Mouse (Mus musculus): ENCODE measurements around the gene Nfkbia.

DNA sequence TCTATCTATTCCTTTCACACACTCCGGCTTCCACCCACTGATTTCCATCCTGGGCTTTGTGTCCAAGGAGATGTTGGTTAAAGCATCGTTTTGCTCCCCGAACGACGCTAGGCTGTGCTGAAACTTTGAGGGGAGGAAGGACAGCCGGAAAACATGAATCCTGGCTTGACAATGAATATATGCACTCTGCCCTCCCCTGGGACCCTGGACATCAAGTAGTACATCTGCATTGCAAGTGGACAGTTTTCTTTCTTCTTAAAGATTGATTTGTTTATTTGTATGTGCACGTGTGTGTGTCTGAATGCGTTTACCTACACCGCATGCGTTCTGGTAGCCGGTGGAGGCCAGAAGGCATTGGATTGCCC, 45.1 kb downstream of the Nfkbia start:
- TF ChIP-seq CTCF (IDR thresholded peaks at IDR 0.05; ENCODE audit: low read depth) = no peak
- 0 out of 2 replicates have a peak, but pooled peaks have one; percentile 46 for TF ChIP-seq EP300 (IDR thresholded peaks at IDR 0.05; ENCODE audit: low read depth)
